Mouse (Mus musculus): Measurements from ENCODE around the gene Eml6. TPM values are rescaled to one million over a fixed set of nuclear protein-coding genes. Genes with fewer than 3 reads are reported as not detected.
"Not testable (repeated sequence)": the region's sequence is repeated elsewhere in the genome, so short reads cannot be mapped to it uniquely, and the experiment has no call there.

Eml6 gene
- polyA plus RNA-seq, 1 experiment from 2014 or later, result 0.42 TPM

GRCm38 (mm10) chr11:29827729-29828128 is 198.1 kb downstream of the Eml6 start:
- H3K4me3 ChIP-seq, result no peak overlapping the region
- H3K4me1 ChIP-seq, result peaks cover 13% of the 10 kb centered on the region; the same call in 1 of the 2 replicates
- WGBS, result 85% methylated on average over 2 of the region's 2 CpGs
- H3K36me3 ChIP-seq (replicated peaks), result no peaks in the 10 kb centered on the region
- H3K9me3 ChIP-seq, result no peaks in the 10 kb centered on the region
- no peak overlapping the region for H3K27ac ChIP-seq (replicated peaks)
- no peak for DNase-seq (ENCODE audit: low spot score)
- peaks cover 40% of the 10 kb centered on the region for H3K27me3 ChIP-seq (replicated peaks; ENCODE audit: low read depth, poor library complexity, severe bottlenecking)

DNA sequence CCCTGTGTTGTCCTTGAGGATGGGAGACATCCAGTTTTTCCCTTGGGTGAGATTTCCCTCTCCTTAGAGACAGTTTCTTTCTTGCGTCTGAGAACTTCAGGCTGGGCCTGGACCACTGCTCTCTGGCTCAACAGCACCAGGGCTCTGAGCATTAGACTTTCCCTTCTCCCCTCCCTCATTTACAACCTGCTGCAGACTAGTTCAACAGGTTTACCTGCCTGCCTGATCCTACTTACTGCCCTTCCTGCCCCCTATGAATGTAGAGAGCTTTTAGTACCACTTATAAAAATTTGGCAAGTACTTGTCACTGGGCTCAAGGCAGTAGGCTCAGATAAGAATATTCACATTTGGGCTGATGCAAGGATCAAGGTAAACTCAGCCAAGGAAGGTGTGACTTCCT is 199.8 kb downstream of the Eml6 start:
- 85% methylated on average over 1 of the region's 1 CpGs for WGBS
- no peaks in the 10 kb centered on the region for H3K36me3 ChIP-seq (replicated peaks)

DNA sequence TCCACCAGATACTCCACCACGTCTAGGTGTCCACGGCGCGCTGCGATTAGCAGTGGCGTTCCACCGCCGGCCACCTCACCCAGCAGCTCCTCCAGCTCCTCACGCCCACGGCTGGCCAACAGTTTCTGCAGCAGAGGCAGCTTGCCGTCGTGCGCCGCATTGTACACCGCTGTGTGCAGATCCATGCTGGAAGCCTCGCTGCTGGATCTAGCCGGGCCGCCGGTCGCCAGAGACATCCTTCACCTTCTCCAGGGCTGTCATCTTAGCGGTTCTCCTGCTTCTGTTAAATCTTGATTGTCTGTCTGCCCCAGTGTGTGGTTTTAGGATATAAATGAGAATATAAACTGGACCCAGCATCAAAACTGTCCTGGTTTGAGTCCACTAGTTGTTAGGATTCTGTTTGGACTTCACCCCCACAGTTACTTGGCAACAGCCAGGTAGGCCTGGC is 200.5 kb downstream of the Eml6 start, which contains the start of gene 4931440F15Rik:
Gene 4931440F15Rik (minus strand): TSS at position 398 of the 448 bp plus-strand sequence.
- H3K27me3 ChIP-seq (replicated peaks; ENCODE audit: low read depth, poor library complexity, severe bottlenecking), result peaks cover 40% of the 10 kb centered on the region
- not testable (repeated sequence) for H3K9me3 ChIP-seq; H3K36me3 ChIP-seq (replicated peaks); H3K27ac ChIP-seq (replicated peaks); H3K4me1 ChIP-seq
- peak; percentile 16 for DNase-seq (ENCODE audit: low spot score)
- WGBS, result 42% methylated on average over 21 of the region's 21 CpGs
- peak within 1 kb of the TSS; percentile 46 for H3K4me3 ChIP-seq

More for the DNA sequence above, 199.8 kb downstream of the Eml6 start:
- no peak for DNase-seq (ENCODE audit: low spot score)
- Histone ChIP-seq H3K27me3 (replicated peaks; ENCODE audit: low read depth, poor library complexity, severe bottlenecking) (peaks cover 40% of the 10 kb centered on the region), H3K27ac (replicated peaks) (no peak overlapping the region), H3K4me3 (no peak overlapping the region), H3K4me1 (peaks cover 10% of the 10 kb centered on the region; the same call in 1 of the 2 replicates), H3K9me3 (no peaks in the 10 kb centered on the region)

- DNase-seq (ENCODE audit: low spot score), result peak; percentile 22
- 19% methylated on average over 62 of the region's 62 CpGs for WGBS
- peak overlapping the region; percentile 46 for H3K4me3 ChIP-seq
Measured at GRCm38 (mm10) chr11:29824474-29825270, 201.2 kb downstream of the Eml6 start.

DNA sequence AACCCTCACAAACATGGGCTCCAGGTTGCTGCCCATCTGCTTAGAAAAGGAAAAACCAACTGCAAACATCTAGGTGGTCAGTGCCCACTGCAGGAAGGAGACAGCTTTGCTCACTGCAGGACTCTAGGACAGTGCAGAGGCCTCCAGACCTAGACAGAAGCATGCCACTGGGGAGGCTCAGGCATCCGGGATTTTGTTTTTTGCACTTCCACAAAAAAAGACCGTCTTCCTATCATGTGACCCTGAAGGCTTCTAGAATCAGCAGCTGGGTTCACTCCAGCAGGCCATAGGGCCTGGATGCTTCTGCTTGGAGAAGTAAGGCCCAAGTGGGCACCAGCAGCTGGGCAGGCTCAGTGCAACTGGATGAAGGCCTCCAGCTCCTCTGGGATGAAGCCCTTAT is 202.7 kb downstream of the Eml6 start:
- Histone ChIP-seq H3K4me3 (no peak overlapping the region), H3K4me1 (peaks cover 10% of the 10 kb centered on the region; the same call in 1 of the 2 replicates), H3K9me3 (no peaks in the 10 kb centered on the region), H3K36me3 (replicated peaks) (no peaks in the 10 kb centered on the region), H3K27me3 (replicated peaks; ENCODE audit: low read depth, poor library complexity, severe bottlenecking) (peaks cover 40% of the 10 kb centered on the region), H3K27ac (replicated peaks) (no peak overlapping the region)
- DNase-seq (ENCODE audit: low spot score), result no peak
- 82% methylated on average over 2 of the region's 2 CpGs for WGBS

More at GRCm38 (mm10) chr11:29824474-29825270, 201.2 kb downstream of the Eml6 start:
- not testable (repeated sequence) for H3K9me3 ChIP-seq; H3K27ac ChIP-seq (replicated peaks); H3K36me3 ChIP-seq (replicated peaks); H3K4me1 ChIP-seq
- peaks cover 40% of the 10 kb centered on the region for H3K27me3 ChIP-seq (replicated peaks; ENCODE audit: low read depth, poor library complexity, severe bottlenecking)

- H3K4me3 ChIP-seq, result no peak overlapping the region
- H3K36me3 ChIP-seq (replicated peaks), result no peaks in the 10 kb centered on the region
- H3K27me3 ChIP-seq (replicated peaks; ENCODE audit: low read depth, poor library complexity, severe bottlenecking), result no peaks in the 10 kb centered on the region
- DNase-seq (ENCODE audit: low spot score), result no peak
- H3K27ac ChIP-seq (replicated peaks), result no peak overlapping the region
- H3K4me1 ChIP-seq, result peaks cover 4% of the 10 kb centered on the region; the same call in 1 of the 2 replicates
- H3K9me3 ChIP-seq, result no peaks in the 10 kb centered on the region
Measured at GRCm38 (mm10) chr11:29815670-29816069, 210.2 kb downstream of the Eml6 start.

DNA sequence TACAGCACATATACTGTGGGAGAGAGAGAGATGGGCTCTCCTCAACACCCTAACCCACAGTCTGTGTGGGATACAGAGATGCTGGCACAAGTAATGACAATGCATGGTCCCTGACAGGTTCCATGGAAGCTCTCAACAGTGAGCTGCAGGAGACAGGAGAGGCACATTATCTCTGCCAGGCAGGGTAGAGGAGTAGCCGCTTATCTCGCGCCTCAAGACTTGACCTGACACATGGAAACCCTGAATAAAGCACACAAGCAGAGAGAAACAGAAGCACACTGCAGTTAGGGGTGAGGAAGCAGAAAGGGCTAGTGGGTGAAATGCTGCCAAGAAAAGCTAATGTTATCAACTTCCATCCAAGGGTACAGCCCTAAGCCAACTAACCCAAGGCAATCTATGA is 210.6 kb downstream of the Eml6 start:
- H3K36me3 ChIP-seq (replicated peaks), result no peaks in the 10 kb centered on the region
- DNase-seq (ENCODE audit: low spot score), result no peak
- WGBS, result 96% methylated on average over 3 of the region's 3 CpGs
- H3K4me3 ChIP-seq, result no peak overlapping the region
- no peaks in the 10 kb centered on the region for H3K27me3 ChIP-seq (replicated peaks; ENCODE audit: low read depth, poor library complexity, severe bottlenecking)
- peaks cover 4% of the 10 kb centered on the region; the same call in 1 of the 2 replicates for H3K4me1 ChIP-seq
- no peaks in the 10 kb centered on the region for H3K9me3 ChIP-seq
- H3K27ac ChIP-seq (replicated peaks), result no peak overlapping the region

DNA sequence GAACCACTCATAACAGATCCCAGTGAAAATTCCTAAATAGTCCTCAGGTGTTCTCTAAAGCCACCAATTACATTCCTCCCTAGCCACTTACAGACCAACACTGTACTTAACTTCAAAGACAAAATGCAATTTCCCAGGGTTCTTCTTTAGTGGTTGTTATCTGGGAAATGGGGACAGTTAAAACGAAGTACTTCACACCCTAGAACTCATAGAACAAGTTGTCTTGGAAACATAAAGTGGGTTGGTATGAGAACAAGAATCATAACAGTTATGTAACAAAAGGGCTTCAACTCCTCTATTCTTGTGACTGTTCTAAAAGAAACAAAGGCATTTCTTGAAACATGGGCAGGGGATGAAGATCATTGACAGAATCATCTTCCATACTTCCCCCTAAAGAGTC is 212.6 kb downstream of the Eml6 start:
- Histone ChIP-seq H3K4me1 (peaks cover 4% of the 10 kb centered on the region; the same call in 1 of the 2 replicates), H3K4me3 (no peak overlapping the region), H3K27ac (replicated peaks) (no peak overlapping the region), H3K36me3 (replicated peaks) (no peaks in the 10 kb centered on the region), H3K9me3 (no peaks in the 10 kb centered on the region), H3K27me3 (replicated peaks; ENCODE audit: low read depth, poor library complexity, severe bottlenecking) (no peaks in the 10 kb centered on the region)
- DNase-seq (ENCODE audit: low spot score), result no peak
- WGBS, result 86% methylated on average over 1 of the region's 1 CpGs

GRCm38 (mm10) chr11:29812475-29812874 is 213.4 kb downstream of the Eml6 start:
- Histone ChIP-seq H3K4me1 (no peaks in the 10 kb centered on the region), H3K9me3 (no peaks in the 10 kb centered on the region), H3K36me3 (replicated peaks) (no peaks in the 10 kb centered on the region), H3K4me3 (no peak overlapping the region), H3K27me3 (replicated peaks; ENCODE audit: low read depth, poor library complexity, severe bottlenecking) (no peaks in the 10 kb centered on the region), H3K27ac (replicated peaks) (no peak overlapping the region)
- DNase-seq (ENCODE audit: low spot score), result no peak
- 80% methylated on average over 3 of the region's 3 CpGs for WGBS

GRCm38 (mm10) chr11:29810324-29810723 is 215.5 kb downstream of the Eml6 start:
- 81% methylated on average over 3 of the region's 3 CpGs for WGBS
- no peak overlapping the region for H3K4me3 ChIP-seq
- H3K27me3 ChIP-seq (replicated peaks; ENCODE audit: low read depth, poor library complexity, severe bottlenecking), result no peaks in the 10 kb centered on the region

DNA sequence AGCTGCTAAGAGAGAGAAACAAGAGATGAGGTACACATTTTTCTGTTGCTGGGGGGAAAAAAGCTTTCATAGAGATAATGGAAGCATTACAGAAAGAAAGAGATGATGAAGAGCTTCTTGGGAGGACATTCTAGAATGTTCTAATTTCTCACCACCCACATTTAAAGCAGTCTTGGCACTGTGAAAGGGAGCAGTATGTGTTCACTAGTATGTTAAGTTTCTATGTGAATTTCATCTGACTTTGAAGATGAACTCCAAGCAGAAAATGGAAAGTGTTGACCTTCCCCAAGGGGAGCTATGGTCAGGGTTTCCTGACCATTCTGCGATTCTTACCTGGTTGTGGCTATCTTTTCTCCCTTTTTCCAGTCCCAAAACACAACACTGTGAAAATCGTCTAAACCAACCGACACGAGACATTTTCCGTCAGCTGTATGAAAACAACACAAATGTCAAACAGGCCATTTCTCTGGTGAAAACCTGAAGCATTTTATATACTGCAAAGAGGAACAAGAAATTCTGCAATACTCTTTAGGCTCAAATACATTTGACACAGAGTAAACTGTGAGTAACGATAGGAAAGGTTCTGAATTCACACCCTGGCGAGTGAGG is 216.7 kb downstream of the Eml6 start:
- Histone ChIP-seq H3K4me1 (no peaks in the 10 kb centered on the region), H3K36me3 (replicated peaks) (no peaks in the 10 kb centered on the region), H3K27me3 (replicated peaks; ENCODE audit: low read depth, poor library complexity, severe bottlenecking) (no peaks in the 10 kb centered on the region), H3K27ac (replicated peaks) (no peak overlapping the region), H3K9me3 (no peaks in the 10 kb centered on the region), H3K4me3 (no peak overlapping the region)
- DNase-seq (ENCODE audit: low spot score), result no peak
- WGBS, result 90% methylated on average over 7 of the region's 7 CpGs

More at GRCm38 (mm10) chr11:29810324-29810723, 215.5 kb downstream of the Eml6 start:
- no peaks in the 10 kb centered on the region for H3K36me3 ChIP-seq (replicated peaks)
- H3K9me3 ChIP-seq, result no peaks in the 10 kb centered on the region
- no peak for DNase-seq (ENCODE audit: low spot score)
- no peak overlapping the region for H3K27ac ChIP-seq (replicated peaks)
- H3K4me1 ChIP-seq, result no peaks in the 10 kb centered on the region

DNA sequence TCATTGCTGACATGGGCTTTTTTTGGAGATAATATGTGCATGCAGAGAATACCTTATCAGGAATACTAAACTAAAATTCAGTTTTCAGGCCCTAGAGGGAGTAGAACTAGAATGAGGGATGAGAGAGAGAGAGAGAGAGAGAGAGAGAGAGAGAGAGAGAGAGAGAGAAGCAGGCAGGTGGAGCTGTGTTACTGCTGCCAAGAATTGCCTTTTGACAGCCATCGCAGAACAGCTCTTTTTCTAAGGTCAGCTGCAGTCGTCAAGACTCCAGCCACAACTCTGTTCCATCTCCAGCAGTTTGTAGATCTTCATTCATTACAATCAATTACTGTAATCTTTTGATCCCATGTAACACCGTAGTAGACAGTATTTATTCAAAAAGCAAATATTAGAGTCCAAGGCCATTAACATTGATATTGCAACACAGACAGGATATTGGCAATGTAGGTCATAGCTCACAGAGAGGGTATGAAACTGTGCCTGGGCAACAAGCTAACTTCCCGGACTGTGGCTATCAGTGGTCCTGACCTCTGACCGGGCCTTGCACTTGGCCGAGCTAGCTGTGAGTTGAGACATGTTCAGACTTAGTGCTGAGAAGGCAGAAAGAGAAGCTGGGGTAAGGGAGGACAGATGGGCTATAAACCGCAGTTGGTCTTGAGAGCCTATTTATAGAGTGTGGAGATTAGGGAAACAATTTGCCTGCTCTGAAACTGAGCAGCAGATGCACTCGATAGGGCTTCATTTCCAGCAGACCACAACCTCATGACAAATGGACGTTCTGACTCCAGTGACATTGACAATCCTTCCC is 217.5 kb downstream of the Eml6 start:
- WGBS, result 73% methylated on average over 9 of the region's 9 CpGs
- Histone ChIP-seq H3K27ac (replicated peaks) (no peak overlapping the region), H3K4me3 (no peak overlapping the region), H3K36me3 (replicated peaks) (no peaks in the 10 kb centered on the region), H3K4me1 (no peaks in the 10 kb centered on the region), H3K27me3 (replicated peaks; ENCODE audit: low read depth, poor library complexity, severe bottlenecking) (no peaks in the 10 kb centered on the region), H3K9me3 (no peaks in the 10 kb centered on the region)
- no peak for DNase-seq (ENCODE audit: low spot score)
